Mouse (Mus musculus): ENCODE results near the gene Ascl5. TPM values are rescaled to one million over a fixed set of nuclear protein-coding genes. Genes with fewer than 3 reads are reported as not detected.

Gene Ascl5
- polyA plus RNA-seq, 1 experiment: not detected

- H3K4me3 ChIP-seq (ENCODE audit: insufficient read depth, poor library complexity, severe bottlenecking): no peak overlapping the region
- no peaks in the 10 kb centered on the region for H3K36me3 ChIP-seq (ENCODE audit: control insufficient read depth, insufficient read depth)
- peak; percentile 31 for TF ChIP-seq MYOD1 (IDR thresholded peaks at IDR 0.05; ENCODE audit: control insufficient read depth, insufficient read length, low read depth)
- peak; percentile 50 for TF ChIP-seq USF1 (IDR thresholded peaks at IDR 0.05; ENCODE audit: low read depth)
- TF ChIP-seq FOSL1 (IDR thresholded peaks at IDR 0.05; ENCODE audit: insufficient read depth, low read length, poor library complexity, severe bottlenecking): peak; percentile 69
- TF ChIP-seq MYOG (IDR thresholded peaks at IDR 0.05; ENCODE audit: control insufficient read depth, extremely low read depth, insufficient read length): no peak
- no peaks in the 10 kb centered on the region for H3K79me3 ChIP-seq (ENCODE audit: low read depth)
- no peaks in the 10 kb centered on the region for H3K79me2 ChIP-seq (ENCODE audit: control insufficient read depth, insufficient read depth)
- no peak overlapping the region for H3ac ChIP-seq (ENCODE audit: control insufficient read depth, insufficient read length, low read depth)
- H3K27me3 ChIP-seq (ENCODE audit: control insufficient read depth, insufficient read depth, insufficient read length): no peaks in the 10 kb centered on the region
These were observed 40.4 kb upstream of the Ascl5 start for GRCm38 (mm10) chr1:136010247-136010646.

GRCm38 (mm10) chr1:136013513-136013912 lies 37.1 kb upstream of the Ascl5 start:
- Histone ChIP-seq H3K36me3 (ENCODE audit: control insufficient read depth, insufficient read depth) (no peaks in the 10 kb centered on the region), H3K27me3 (ENCODE audit: control insufficient read depth, insufficient read depth, insufficient read length) (no peaks in the 10 kb centered on the region), H3K4me3 (ENCODE audit: insufficient read depth, poor library complexity, severe bottlenecking) (no peak overlapping the region), H3K79me2 (ENCODE audit: control insufficient read depth, insufficient read depth) (no peaks in the 10 kb centered on the region), H3ac (ENCODE audit: control insufficient read depth, insufficient read length, low read depth) (no peak overlapping the region), H3K79me3 (ENCODE audit: low read depth) (no peaks in the 10 kb centered on the region)
- no peak for TF ChIP-seq MYOD1 (IDR thresholded peaks at IDR 0.05; ENCODE audit: control insufficient read depth, insufficient read length, low read depth)
- no peak for TF ChIP-seq MYOG (IDR thresholded peaks at IDR 0.05; ENCODE audit: control insufficient read depth, extremely low read depth, insufficient read length)
- no peak for TF ChIP-seq FOSL1 (IDR thresholded peaks at IDR 0.05; ENCODE audit: insufficient read depth, low read length, poor library complexity, severe bottlenecking)

GRCm38 (mm10) chr1:136014796-136015502 lies 35.7 kb upstream of the Ascl5 start:
- Histone ChIP-seq H3K79me2 (ENCODE audit: control insufficient read depth, insufficient read depth) (no peaks in the 10 kb centered on the region), H3K4me3 (ENCODE audit: insufficient read depth, poor library complexity, severe bottlenecking) (no peak overlapping the region), H3K27me3 (ENCODE audit: control insufficient read depth, insufficient read depth, insufficient read length) (no peaks in the 10 kb centered on the region), H3ac (ENCODE audit: control insufficient read depth, insufficient read length, low read depth) (no peak overlapping the region), H3K79me3 (ENCODE audit: low read depth) (no peaks in the 10 kb centered on the region), H3K36me3 (ENCODE audit: control insufficient read depth, insufficient read depth) (no peaks in the 10 kb centered on the region)
- no peak for TF ChIP-seq MYOD1 (IDR thresholded peaks at IDR 0.05; ENCODE audit: control insufficient read depth, insufficient read length, low read depth)
- TF ChIP-seq FOSL1 (IDR thresholded peaks at IDR 0.05; ENCODE audit: insufficient read depth, low read length, poor library complexity, severe bottlenecking): no peak
- TF ChIP-seq USF1 (IDR thresholded peaks at IDR 0.05; ENCODE audit: low read depth): no peak
- TF ChIP-seq CEBPB (IDR thresholded peaks at IDR 0.05; ENCODE audit: low read depth): no peak
- TF ChIP-seq MYOG (IDR thresholded peaks at IDR 0.05; ENCODE audit: control insufficient read depth, extremely low read depth, insufficient read length): no peak
- no peak for TF ChIP-seq MAX (IDR thresholded peaks at IDR 0.05)
- no peak for TF ChIP-seq CTCF (IDR thresholded peaks at IDR 0.05; ENCODE audit: control insufficient read depth, insufficient read depth, insufficient read length)

GRCm38 (mm10) chr1:136017307-136017706 lies 33.3 kb upstream of the Ascl5 start:
- Histone ChIP-seq H3K36me3 (ENCODE audit: control insufficient read depth, insufficient read depth) (no peaks in the 10 kb centered on the region), H3K4me3 (ENCODE audit: insufficient read depth, poor library complexity, severe bottlenecking) (no peak overlapping the region), H3K79me3 (ENCODE audit: low read depth) (no peaks in the 10 kb centered on the region), H3K27me3 (ENCODE audit: control insufficient read depth, insufficient read depth, insufficient read length) (no peaks in the 10 kb centered on the region), H3K79me2 (ENCODE audit: control insufficient read depth, insufficient read depth) (no peaks in the 10 kb centered on the region), H3ac (ENCODE audit: control insufficient read depth, insufficient read length, low read depth) (no peak overlapping the region)
- TF ChIP-seq CEBPB (IDR thresholded peaks at IDR 0.05; ENCODE audit: low read depth): no peak
- no peak for TF ChIP-seq MYOD1 (IDR thresholded peaks at IDR 0.05; ENCODE audit: control insufficient read depth, insufficient read length, low read depth)
- no peak for TF ChIP-seq FOSL1 (IDR thresholded peaks at IDR 0.05; ENCODE audit: insufficient read depth, low read length, poor library complexity, severe bottlenecking)

- Histone ChIP-seq H3K79me3 (ENCODE audit: low read depth) (no peaks in the 10 kb centered on the region), H3K27me3 (ENCODE audit: control insufficient read depth, insufficient read depth, insufficient read length) (no peaks in the 10 kb centered on the region), H3K79me2 (ENCODE audit: control insufficient read depth, insufficient read depth) (no peaks in the 10 kb centered on the region), H3K36me3 (ENCODE audit: control insufficient read depth, insufficient read depth) (no peaks in the 10 kb centered on the region), H3ac (ENCODE audit: control insufficient read depth, insufficient read length, low read depth) (peak overlapping the region; percentile 89), H3K4me3 (ENCODE audit: insufficient read depth, poor library complexity, severe bottlenecking) (peak overlapping the region; percentile 56)
- no peak for TF ChIP-seq USF1 (IDR thresholded peaks at IDR 0.05; ENCODE audit: low read depth)
- TF ChIP-seq CTCF (IDR thresholded peaks at IDR 0.05; ENCODE audit: control insufficient read depth, insufficient read depth, insufficient read length): no peak
- no peak for TF ChIP-seq MYOD1 (IDR thresholded peaks at IDR 0.05; ENCODE audit: control insufficient read depth, insufficient read length, low read depth)
- no peak for TF ChIP-seq MYOG (IDR thresholded peaks at IDR 0.05; ENCODE audit: control insufficient read depth, extremely low read depth, insufficient read length)
- TF ChIP-seq CEBPB (IDR thresholded peaks at IDR 0.05; ENCODE audit: low read depth): no peak
- no peak for TF ChIP-seq FOSL1 (IDR thresholded peaks at IDR 0.05; ENCODE audit: insufficient read depth, low read length, poor library complexity, severe bottlenecking)
- TF ChIP-seq MAX (IDR thresholded peaks at IDR 0.05): no peak
These were observed 32.7 kb upstream of the Ascl5 start for GRCm38 (mm10) chr1:136017907-136018313.

Data from C2C12 (cell line).